In the genomic region with DNA sequence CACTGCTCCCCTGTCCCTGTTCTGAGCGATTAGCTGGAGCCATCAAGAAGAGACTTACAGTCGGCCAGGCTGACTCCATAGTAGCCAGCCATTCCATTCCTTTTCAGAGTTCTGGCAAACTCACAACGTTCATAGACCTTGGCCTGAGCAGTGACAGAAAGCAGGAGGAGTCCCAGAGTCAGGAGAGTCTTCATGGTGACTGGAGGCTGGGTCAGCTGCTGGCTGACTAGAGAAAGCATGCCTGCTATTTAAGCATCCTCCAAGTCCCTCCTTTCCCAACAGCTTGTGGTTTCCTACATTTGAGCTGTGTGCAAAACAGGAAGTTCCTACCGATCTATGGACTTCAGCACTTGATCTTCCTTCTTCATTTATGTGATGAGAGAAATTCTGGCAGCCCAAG, we compare ENCODE assay signal across 8 mouse cellular contexts. TPM values are rescaled to one million over a fixed set of nuclear protein-coding genes. Genes with fewer than 3 reads are reported as not detected.
A peak's percentile ranks its signal among the peaks of the same experiment; 100 is the strongest.
DNase-seq lines count a peak whose midpoint lies in the region; TF ChIP-seq lines count a peak whose summit lies in the region.

A gene (minus strand): TSS at position 273 of the 400 bp plus-strand sequence.

- no peak for TF ChIP-seq CTCF in cortical plate, adult 2 months (IDR thresholded peaks at IDR 0.05; ENCODE audit: extremely low read depth, insufficient read depth, low read length)

- H3K4me1 ChIP-seq in cortical plate, adult 2 months (ENCODE audit: control insufficient read depth, insufficient read depth, low read length), result no peaks in the 10 kb centered on the region

- intact Hi-C loops in left cerebral cortex, postnatal 36 days (cut with DNase I), result no loop called here

- no peak for DNase-seq in left cerebral cortex, postnatal 36 days (ENCODE audit: low spot score in 2 of 2)
- DNase-seq in left cerebral cortex, adult 11 months (ENCODE audit: low spot score), result no peak
- peak; percentile 42 for DNase-seq in heart, adult 8-10 months (ENCODE audit: low spot score)
- DNase-seq in kidney, adult 9 months, result peak; percentile 22
- peak; percentile 27 for DNase-seq in lung, postnatal 14 days
- DNase-seq in thymus, postnatal 25 days, result peak; percentile 4
- DNase-seq in ovary, postnatal 36 days (ENCODE audit: low spot score), result no peak

- TF ChIP-seq POLR2A in cortical plate, adult 2 months (IDR thresholded peaks at IDR 0.05; ENCODE audit: extremely low read depth, insufficient read depth, low read length), result no peak

- no peak within 1 kb of the TSS for H3K27ac ChIP-seq in cortical plate, adult 2 months (ENCODE audit: insufficient read depth, low read length)

- no peak within 1 kb of the TSS for H3K4me3 ChIP-seq in cortical plate, adult 2 months (ENCODE audit: insufficient read depth, low read length)

RNA-seq across cellular contexts. Expression of the gene that starts here (rescaled TPM):
- total RNA-seq in left cerebral cortex, postnatal 36 days (2021), result 10 to 100 TPM; 12.1 to 14.4 TPM
- 14.5 and 15.3 TPM in 2 replicates for polyA plus RNA-seq in cortical plate, adult 2 months (2012; rRNA removed)
- 100 to 1,000 TPM in 2 of 4 experiments, 10 to 100 TPM in 2; 93.6 to 253 (median 102) TPM for total RNA-seq in heart, adult 8-10 months (2022)

Comparison
In these comparisons a context has a peak if more than half of its experiments do, and no peak if none do; other contexts are left out.
1. RNA of the gene that starts here (total RNA-seq): 93.6 to 253 TPM in heart, adult 8-10 months; 12.1 to 14.4 TPM in left cerebral cortex, postnatal 36 days; every median in the first group is over 4 times any median in the second.
2. DNase-seq: peak in heart, adult 8-10 months (single experiment), kidney, adult 9 months (single experiment), lung, postnatal 14 days (single experiment) and thymus, postnatal 25 days (single experiment); none in left cerebral cortex, postnatal 36 days (0 of 2), left cerebral cortex, adult 11 months (single experiment) and ovary, postnatal 36 days (single experiment).